Mouse (Mus musculus) liver, postnatal 0 days (tissue): Measurements from ENCODE around the gene Hddc3. TPM values are rescaled to one million over a fixed set of nuclear protein-coding genes. Genes with fewer than 3 reads are reported as not detected.

Experiments
- ATAC-seq: fragments of 200-750 bp; cut with Nextera tagmentation; 2 replicates; pipeline ENCODE4 v1.8.0; 2017; ENCODE audit warnings: mild to moderate bottlenecking, moderate library complexity
- DNase-seq: peaks from one replicate; pipeline ENCODE4 v3.0.0-alpha.2; 2016
- H3K27ac ChIP-seq: fragments of 300-500 bp; sonication (generic); 2 replicates; pipeline ENCODE4 v1.5.1; 2014; ENCODE audit warnings: antibody characterized with exemption, moderate library complexity, mild to moderate bottlenecking, low read depth
- H3K27me3 ChIP-seq: fragments of 300-500 bp; sonication (generic); 2 replicates; pipeline ENCODE4 v1.6.1; 2014; ENCODE audit warnings: low read length, control low read depth, mixed read lengths; ENCODE audit not compliant: insufficient read depth
- H3K36me3 ChIP-seq: fragments of 300-500 bp; sonication (generic); replicated peaks from 2 replicates; pipeline ENCODE4 v1.6.1; 2014; ENCODE audit warnings: mild to moderate bottlenecking, control low read depth, low read length, moderate library complexity, mixed read lengths; ENCODE audit not compliant: insufficient read depth
- H3K4me1 ChIP-seq: fragments of 300-500 bp; sonication (generic); 2 replicates; pipeline ENCODE4 v1.6.1; 2014; ENCODE audit warnings: antibody characterized with exemption, mild to moderate bottlenecking, control low read depth; ENCODE audit not compliant: insufficient read depth
- H3K4me2 ChIP-seq: fragments of 300-500 bp; sonication (generic); 2 replicates; pipeline ENCODE4 v1.6.1; 2014; ENCODE audit warnings: low read depth, mild to moderate bottlenecking, low read length, moderate library complexity, mixed read lengths
- H3K4me3 ChIP-seq: fragments of 300-500 bp; sonication (generic); 2 replicates; pipeline ENCODE4 v1.5.1; 2014; ENCODE audit warnings: low read depth, low read length
- H3K9ac ChIP-seq: fragments of 300-500 bp; sonication (generic); replicated peaks from 2 replicates; pipeline ENCODE4 v1.6.1; 2014; ENCODE audit warnings: mild to moderate bottlenecking, moderate library complexity
- H3K9me3 ChIP-seq: fragments of 300-500 bp; sonication (generic); 2 replicates; pipeline ENCODE4 v1.6.1; 2016; ENCODE audit warnings: mild to moderate bottlenecking, control low read depth, low read length, mixed read lengths
- CTCF ChIP-seq: sonication (generic); IDR thresholded peaks from 2 replicates; pipeline ENCODE4 v1.5.1; 2016; ENCODE audit warnings: antibody characterized with exemption, low read depth
- EP300 ChIP-seq: IDR thresholded peaks from 2 replicates; pipeline ENCODE4 v1.6.1; 2016; ENCODE audit warnings: antibody characterized with exemption, low read depth, mild to moderate bottlenecking
- WGBS: fragments of 180-500 bp; shearing (Covaris S2); extraction: QIAGEN DNeasy Blood & Tissue Kit; methylation state at CpG from one replicate; pipeline ENCODE4 v1.1.7; 2014; ENCODE audit not compliant: insufficient replicate concordance; 5-methylcytosine and 5-hydroxymethylcytosine counted together
- polyA plus RNA-seq: library from polyadenylated mRNA; unstranded; fragments of >200 nt; fragmentation: Nextera tagmentation; extraction: Ambion mirVana; gene quantifications from 2 replicates; pipeline ENCODE4 v1.2.1, GENCODE M21; 2015

The Hddc3 gene
- polyA plus RNA-seq, 1 experiment from 2014 or later: 3.1 TPM

DNA sequence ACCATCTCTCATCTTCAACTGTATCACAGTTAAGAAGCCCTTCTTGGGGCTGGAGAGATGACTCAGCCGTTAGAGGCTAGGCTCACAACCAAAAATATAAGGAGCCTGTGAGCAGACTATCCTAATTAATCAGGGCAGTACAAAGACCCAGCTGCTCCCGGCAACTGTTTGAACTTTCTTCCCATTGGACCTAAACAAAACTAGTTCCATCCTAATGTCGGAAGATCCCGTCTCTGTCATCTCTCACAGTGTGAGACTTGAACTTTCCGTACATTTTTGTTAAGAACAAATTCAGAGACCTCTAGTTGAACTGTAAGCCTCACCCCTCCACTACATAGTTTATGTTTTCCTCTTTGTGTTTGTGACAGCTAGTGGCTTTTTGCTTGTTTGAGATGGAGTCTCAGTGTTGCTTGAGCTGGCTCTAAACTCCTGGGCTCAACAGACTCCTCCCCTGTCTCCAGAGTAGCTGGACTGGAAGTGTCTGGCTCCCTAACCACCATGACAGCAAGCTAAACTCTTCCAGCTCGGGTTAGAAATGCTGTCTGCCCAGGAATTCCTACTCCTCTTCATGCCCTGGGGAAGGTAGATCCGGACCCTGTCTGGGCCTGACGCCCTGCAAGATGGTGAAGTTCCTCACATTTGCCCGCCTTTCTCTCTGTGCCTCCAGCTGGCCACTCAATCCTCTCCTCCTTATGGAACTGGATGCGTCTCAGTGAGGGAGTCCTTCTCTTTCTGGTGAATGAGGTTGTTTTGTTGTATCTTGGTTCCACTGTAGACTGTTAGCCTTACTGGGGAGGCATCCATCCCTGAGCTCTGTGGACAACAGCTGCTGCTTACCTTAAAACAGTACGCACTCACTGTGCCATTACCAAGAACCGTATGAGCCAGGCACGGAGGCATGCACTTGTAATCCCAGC, 5.0 kb downstream of the Hddc3 start:
- H3K4me3 ChIP-seq: no peak overlapping the region
- H3K36me3 ChIP-seq: peaks cover 11% of the 10 kb centered on the region
- no peaks in the 10 kb centered on the region for H3K27me3 ChIP-seq
- H3K27ac ChIP-seq: no peak overlapping the region
- ATAC-seq (no peak), DNase-seq (no peak)
- TF ChIP-seq CTCF (no peak), EP300 (no peak)
- H3K4me2 ChIP-seq: no peak overlapping the region
- no peak overlapping the region for H3K9ac ChIP-seq
- no peaks in the 10 kb centered on the region for H3K9me3 ChIP-seq
- H3K4me1 ChIP-seq: peaks cover 16% of the 10 kb centered on the region
- 72% methylated on average over 13 of the region's 13 CpGs for WGBS

GRCm38 (mm10) chr7:80350808-80351207, 7.9 kb downstream of the Hddc3 start:
- ATAC-seq: no peak
- Histone ChIP-seq H3K9ac (no peak overlapping the region), H3K4me3 (no peak overlapping the region), H3K4me2 (no peak overlapping the region), H3K9me3 (no peaks in the 10 kb centered on the region), H3K27me3 (no peaks in the 10 kb centered on the region), H3K36me3 (peaks cover 17% of the 10 kb centered on the region), H3K27ac (no peak overlapping the region), H3K4me1 (peaks cover 8% of the 10 kb centered on the region; the same call in 1 of the 2 replicates)
- TF ChIP-seq EP300 (no peak), CTCF (no peak)
- DNase-seq: no peak
- 41% methylated on average over 2 of the region's 2 CpGs for WGBS

DNA sequence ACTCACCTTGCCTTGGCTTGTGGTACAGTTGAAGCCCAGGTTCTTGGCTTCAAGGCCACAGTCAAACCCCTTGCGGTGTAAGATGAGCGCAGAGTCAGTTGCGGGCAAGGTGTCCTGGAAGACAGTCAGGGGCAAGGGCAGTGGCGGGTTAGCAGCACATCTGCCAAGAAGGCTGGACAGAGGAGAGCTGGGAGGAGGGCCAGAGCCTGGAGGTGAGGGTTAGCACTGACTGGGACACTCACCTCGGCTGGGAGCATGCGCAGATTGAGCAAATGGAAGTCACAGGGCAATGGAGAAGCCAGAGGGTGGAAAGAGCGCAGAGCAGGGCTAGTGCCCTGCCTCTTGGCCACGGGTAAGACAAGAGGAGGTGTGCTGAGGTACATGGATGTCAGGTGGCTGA, 10.0 kb downstream of the Hddc3 start:
- no peak overlapping the region for H3K9ac ChIP-seq
- H3K27ac ChIP-seq: no peak overlapping the region
- TF ChIP-seq CTCF (no peak), EP300 (no peak)
- H3K4me3 ChIP-seq: no peak overlapping the region
- no peak for DNase-seq
- H3K36me3 ChIP-seq: peaks cover 21% of the 10 kb centered on the region
- no peaks in the 10 kb centered on the region for H3K4me1 ChIP-seq
- 92% methylated on average over 8 of the region's 8 CpGs for WGBS
- H3K27me3 ChIP-seq: no peaks in the 10 kb centered on the region
- ATAC-seq: no peak
- no peaks in the 10 kb centered on the region for H3K9me3 ChIP-seq
- no peak overlapping the region for H3K4me2 ChIP-seq

- ATAC-seq (no peak), DNase-seq (no peak)
- Histone ChIP-seq H3K4me2 (no peak overlapping the region), H3K9me3 (no peaks in the 10 kb centered on the region), H3K4me1 (no peaks in the 10 kb centered on the region), H3K36me3 (peaks cover 39% of the 10 kb centered on the region), H3K9ac (no peak overlapping the region), H3K27ac (no peak overlapping the region), H3K27me3 (no peaks in the 10 kb centered on the region), H3K4me3 (no peak overlapping the region)
- TF ChIP-seq EP300: no peak
- WGBS: 87% methylated on average over 13 of the region's 13 CpGs
Observed at GRCm38 (mm10) chr7:80356351-80356750, 13.4 kb downstream of the Hddc3 start.

DNA sequence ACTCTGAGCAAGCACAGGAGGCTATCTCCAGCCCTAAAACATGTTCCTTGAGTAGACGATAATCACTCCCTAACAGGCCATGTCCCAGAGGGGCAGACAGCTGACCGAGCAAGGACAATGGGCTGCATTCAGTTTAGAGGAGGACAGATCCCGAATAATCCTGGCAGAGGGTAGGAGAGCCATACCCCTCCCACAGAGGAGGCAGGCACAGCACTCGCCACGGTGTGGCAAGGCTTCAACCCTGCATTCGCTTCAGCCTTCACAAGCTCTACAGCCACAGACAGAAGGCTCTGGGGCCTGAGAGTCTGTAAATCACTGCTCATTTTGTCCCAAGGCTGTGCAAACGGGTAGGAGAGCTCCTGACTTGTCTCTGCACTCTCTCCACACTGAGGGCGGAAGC, 14.3 kb downstream of the Hddc3 start:
- no peaks in the 10 kb centered on the region for H3K27me3 ChIP-seq
- DNase-seq (no peak), ATAC-seq (no peak)
- H3K9ac ChIP-seq: no peak overlapping the region
- H3K9me3 ChIP-seq: no peaks in the 10 kb centered on the region
- H3K4me1 ChIP-seq: no peaks in the 10 kb centered on the region
- H3K36me3 ChIP-seq: peaks cover 38% of the 10 kb centered on the region
- H3K27ac ChIP-seq: no peak overlapping the region
- TF ChIP-seq CTCF (no peak), EP300 (no peak)
- no peak overlapping the region for H3K4me2 ChIP-seq
- WGBS: 74% methylated on average over 8 of the region's 8 CpGs
- no peak overlapping the region for H3K4me3 ChIP-seq

- H3K27ac ChIP-seq: no peak overlapping the region
- H3K4me2 ChIP-seq: no peak overlapping the region
- H3K36me3 ChIP-seq: peaks cover 42% of the 10 kb centered on the region
- H3K27me3 ChIP-seq: no peaks in the 10 kb centered on the region
- no peak overlapping the region for H3K4me3 ChIP-seq
- WGBS: 77% methylated on average over 4 of the region's 4 CpGs
- no peak overlapping the region for H3K9ac ChIP-seq
- DNase-seq (no peak), ATAC-seq (no peak)
- TF ChIP-seq CTCF (no peak), EP300 (no peak)
- no peaks in the 10 kb centered on the region for H3K4me1 ChIP-seq
- no peaks in the 10 kb centered on the region for H3K9me3 ChIP-seq
Observed at GRCm38 (mm10) chr7:80358039-80358438, 15.1 kb downstream of the Hddc3 start.
